Mouse (Mus musculus): ENCODE results near the gene Rrm2. TPM values are rescaled to one million over a fixed set of nuclear protein-coding genes. Genes with fewer than 3 reads are reported as not detected.
A peak's percentile ranks its signal among the peaks of the same experiment; 100 is the strongest.
"Not testable (repeated sequence)": the region's sequence is repeated elsewhere in the genome, so short reads cannot be mapped to it uniquely, and the experiment has no call there.

The Rrm2 gene
- polyA plus RNA-seq, 1 experiment, result 1.8 TPM

GRCm38 (mm10) chr12:24741535-24741934 is 33.5 kb downstream of the Rrm2 start:
- H3K27ac ChIP-seq (ENCODE audit: insufficient read depth, low read length); H3K4me1 ChIP-seq (ENCODE audit: control insufficient read depth, insufficient read depth, low read length); H3K4me3 ChIP-seq (ENCODE audit: insufficient read depth, low read length): not testable (repeated sequence)
- peak; percentile 17; the same call in 1 of the 2 replicates for TF ChIP-seq CTCF (IDR thresholded peaks at IDR 0.05; ENCODE audit: extremely low read depth, insufficient read depth, low read length)

- no peak for TF ChIP-seq CTCF (IDR thresholded peaks at IDR 0.05; ENCODE audit: extremely low read depth, insufficient read depth, low read length)
- TF ChIP-seq POLR2A (IDR thresholded peaks at IDR 0.05; ENCODE audit: extremely low read depth, insufficient read depth, low read length), result no peak
- Histone ChIP-seq H3K27ac (ENCODE audit: insufficient read depth, low read length) (no peak overlapping the region), H3K4me3 (ENCODE audit: insufficient read depth, low read length) (no peak overlapping the region), H3K4me1 (ENCODE audit: control insufficient read depth, insufficient read depth, low read length) (no peaks in the 10 kb centered on the region)
These were observed 36.3 kb downstream of the Rrm2 start for GRCm38 (mm10) chr12:24744309-24744708.

- H3K4me1 ChIP-seq (ENCODE audit: control insufficient read depth, insufficient read depth, low read length), result no peaks in the 10 kb centered on the region
- no peak overlapping the region for H3K27ac ChIP-seq (ENCODE audit: insufficient read depth, low read length)
- H3K4me3 ChIP-seq (ENCODE audit: insufficient read depth, low read length), result no peak overlapping the region
- TF ChIP-seq CTCF (IDR thresholded peaks at IDR 0.05; ENCODE audit: extremely low read depth, insufficient read depth, low read length) (no peak), POLR2A (IDR thresholded peaks at IDR 0.05; ENCODE audit: extremely low read depth, insufficient read depth, low read length) (no peak)
These were observed 38.7 kb downstream of the Rrm2 start for GRCm38 (mm10) chr12:24746579-24747296.

- no peak overlapping the region for H3K4me3 ChIP-seq (ENCODE audit: insufficient read depth, low read length)
- TF ChIP-seq CTCF (IDR thresholded peaks at IDR 0.05; ENCODE audit: extremely low read depth, insufficient read depth, low read length), result no peak
- TF ChIP-seq POLR2A (IDR thresholded peaks at IDR 0.05; ENCODE audit: extremely low read depth, insufficient read depth, low read length), result no peak
- H3K4me1 ChIP-seq (ENCODE audit: control insufficient read depth, insufficient read depth, low read length), result no peaks in the 10 kb centered on the region
- no peak overlapping the region for H3K27ac ChIP-seq (ENCODE audit: insufficient read depth, low read length)
These were observed 39.3 kb downstream of the Rrm2 start for GRCm38 (mm10) chr12:24747297-24747696.

GRCm38 (mm10) chr12:24750521-24750920 is 42.5 kb downstream of the Rrm2 start:
- H3K4me3 ChIP-seq (ENCODE audit: insufficient read depth, low read length), result no peak overlapping the region
- TF ChIP-seq POLR2A (IDR thresholded peaks at IDR 0.05; ENCODE audit: extremely low read depth, insufficient read depth, low read length) (no peak), CTCF (IDR thresholded peaks at IDR 0.05; ENCODE audit: extremely low read depth, insufficient read depth, low read length) (no peak)
- no peak overlapping the region for H3K27ac ChIP-seq (ENCODE audit: insufficient read depth, low read length)
- H3K4me1 ChIP-seq (ENCODE audit: control insufficient read depth, insufficient read depth, low read length), result no peaks in the 10 kb centered on the region

GRCm38 (mm10) chr12:24753680-24754079 is 45.6 kb downstream of the Rrm2 start:
- Histone ChIP-seq H3K4me1 (ENCODE audit: control insufficient read depth, insufficient read depth, low read length) (no peaks in the 10 kb centered on the region), H3K4me3 (ENCODE audit: insufficient read depth, low read length) (no peak overlapping the region), H3K27ac (ENCODE audit: insufficient read depth, low read length) (no peak overlapping the region)
- TF ChIP-seq POLR2A (IDR thresholded peaks at IDR 0.05; ENCODE audit: extremely low read depth, insufficient read depth, low read length) (no peak), CTCF (IDR thresholded peaks at IDR 0.05; ENCODE audit: extremely low read depth, insufficient read depth, low read length) (no peak)

GRCm38 (mm10) chr12:24754693-24755092 is 46.7 kb downstream of the Rrm2 start:
- H3K4me3 ChIP-seq (ENCODE audit: insufficient read depth, low read length), result no peak overlapping the region
- TF ChIP-seq POLR2A (IDR thresholded peaks at IDR 0.05; ENCODE audit: extremely low read depth, insufficient read depth, low read length) (no peak), CTCF (IDR thresholded peaks at IDR 0.05; ENCODE audit: extremely low read depth, insufficient read depth, low read length) (no peak)
- H3K27ac ChIP-seq (ENCODE audit: insufficient read depth, low read length), result no peak overlapping the region
- no peaks in the 10 kb centered on the region for H3K4me1 ChIP-seq (ENCODE audit: control insufficient read depth, insufficient read depth, low read length)

- TF ChIP-seq CTCF (IDR thresholded peaks at IDR 0.05; ENCODE audit: extremely low read depth, insufficient read depth, low read length) (no peak), POLR2A (IDR thresholded peaks at IDR 0.05; ENCODE audit: extremely low read depth, insufficient read depth, low read length) (no peak)
- H3K4me1 ChIP-seq (ENCODE audit: control insufficient read depth, insufficient read depth, low read length), result no peaks in the 10 kb centered on the region
- H3K4me3 ChIP-seq (ENCODE audit: insufficient read depth, low read length), result no peak overlapping the region
- H3K27ac ChIP-seq (ENCODE audit: insufficient read depth, low read length), result no peak overlapping the region
These were observed 47.4 kb downstream of the Rrm2 start for GRCm38 (mm10) chr12:24755471-24755870.

GRCm38 (mm10) chr12:24757387-24757786 is 49.3 kb downstream of the Rrm2 start:
- TF ChIP-seq POLR2A (IDR thresholded peaks at IDR 0.05; ENCODE audit: extremely low read depth, insufficient read depth, low read length) (no peak), CTCF (IDR thresholded peaks at IDR 0.05; ENCODE audit: extremely low read depth, insufficient read depth, low read length) (no peak)
- Histone ChIP-seq H3K27ac (ENCODE audit: insufficient read depth, low read length) (no peak overlapping the region), H3K4me1 (ENCODE audit: control insufficient read depth, insufficient read depth, low read length) (no peaks in the 10 kb centered on the region), H3K4me3 (ENCODE audit: insufficient read depth, low read length) (no peak overlapping the region)

GRCm38 (mm10) chr12:24758374-24758773 is 50.3 kb downstream of the Rrm2 start:
- H3K27ac ChIP-seq (ENCODE audit: insufficient read depth, low read length), result no peak overlapping the region
- TF ChIP-seq POLR2A (IDR thresholded peaks at IDR 0.05; ENCODE audit: extremely low read depth, insufficient read depth, low read length), result no peak
- TF ChIP-seq CTCF (IDR thresholded peaks at IDR 0.05; ENCODE audit: extremely low read depth, insufficient read depth, low read length), result no peak
- H3K4me3 ChIP-seq (ENCODE audit: insufficient read depth, low read length), result no peak overlapping the region
- H3K4me1 ChIP-seq (ENCODE audit: control insufficient read depth, insufficient read depth, low read length), result no peaks in the 10 kb centered on the region
